Mouse (Mus musculus) spleen, adult 18-20 months (tissue): ENCODE data around the gene Yars.

Experiments
- DNase-seq, 2 experiments: peaks; one replicate each; pipeline ENCODE4 v3.0.0; 2022; ENCODE audit warnings: mixed read lengths in 2 of 2

Gene Yars

DNA sequence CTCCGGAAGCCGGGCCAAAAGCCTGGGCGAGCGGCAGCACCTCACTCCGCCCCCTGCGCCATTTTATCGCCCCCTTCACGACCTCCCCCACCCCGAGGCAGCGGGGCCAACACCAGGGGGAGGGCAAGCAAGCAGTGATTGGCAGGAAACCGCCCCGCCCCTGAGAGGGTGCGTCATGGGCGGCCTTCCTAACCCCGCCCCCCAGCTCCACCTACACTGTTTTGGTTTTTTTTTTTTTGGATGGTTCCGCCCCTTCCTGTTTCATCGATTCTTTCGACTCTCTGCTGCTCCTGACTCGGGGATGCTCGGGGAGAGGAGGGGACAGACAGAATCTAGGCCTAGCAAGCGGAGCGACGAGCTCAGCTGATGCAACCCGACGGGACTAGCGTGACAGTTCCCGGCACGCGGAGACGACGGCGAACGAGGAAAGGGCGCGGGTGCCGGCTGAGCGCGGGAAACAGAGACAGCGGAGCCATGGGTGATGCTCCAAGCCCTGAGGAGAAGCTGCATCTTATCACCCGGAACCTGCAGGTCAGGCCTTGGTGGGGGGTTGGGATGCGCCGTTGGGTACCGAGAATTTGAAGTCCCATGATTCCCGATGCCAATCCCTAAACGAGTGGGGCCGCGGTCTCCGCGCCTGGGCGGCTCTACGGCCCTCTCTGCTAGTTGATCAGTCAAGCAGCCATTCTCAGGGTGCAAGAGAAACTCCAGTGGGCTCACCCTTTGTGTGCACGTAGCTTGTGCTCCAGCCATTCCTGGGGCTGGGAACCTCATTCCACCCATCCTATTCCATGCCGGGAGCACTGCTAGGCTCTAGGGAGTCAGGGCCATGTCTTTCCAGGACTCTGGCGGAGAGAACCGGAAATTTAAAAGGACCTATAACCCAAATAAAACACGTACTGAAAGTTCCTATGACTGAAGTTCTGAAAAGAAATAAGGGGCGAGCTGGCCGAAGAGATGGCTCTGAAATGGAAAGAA lies at the start of gene Yars, which contains the start of gene S100pbp:
TSS of gene Yars (plus strand) at position 219 of the 978 bp plus-strand sequence.
TSS of gene S100pbp (minus strand) at position 186 of the 978 bp plus-strand sequence.
- peak; percentile 96 to 98 for DNase-seq

DNA sequence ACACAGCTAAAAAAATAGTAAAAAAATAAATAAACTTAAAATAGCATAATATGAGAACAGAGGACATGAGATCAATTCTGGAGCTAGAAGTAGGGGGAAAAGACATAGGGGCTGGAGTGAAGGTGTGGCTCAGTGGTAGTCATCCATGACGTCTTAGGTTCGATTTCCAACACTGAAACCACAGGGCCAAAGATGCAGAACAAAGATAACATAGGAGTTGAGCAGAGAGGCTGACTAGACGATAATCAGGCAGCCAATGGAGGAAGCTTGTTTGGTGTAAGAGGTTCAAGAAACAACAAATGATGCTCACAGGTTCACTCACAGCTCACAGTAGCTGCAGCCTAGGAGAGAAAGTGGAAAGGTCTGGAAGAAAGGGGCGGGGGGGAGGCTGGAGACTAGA lies 48.8 kb upstream of the Yars start:
- no peak for DNase-seq

- DNase-seq, result no peak
Measured at GRCm38 (mm10) chr4:129141560-129142438, 47.8 kb upstream of the Yars start.

DNA sequence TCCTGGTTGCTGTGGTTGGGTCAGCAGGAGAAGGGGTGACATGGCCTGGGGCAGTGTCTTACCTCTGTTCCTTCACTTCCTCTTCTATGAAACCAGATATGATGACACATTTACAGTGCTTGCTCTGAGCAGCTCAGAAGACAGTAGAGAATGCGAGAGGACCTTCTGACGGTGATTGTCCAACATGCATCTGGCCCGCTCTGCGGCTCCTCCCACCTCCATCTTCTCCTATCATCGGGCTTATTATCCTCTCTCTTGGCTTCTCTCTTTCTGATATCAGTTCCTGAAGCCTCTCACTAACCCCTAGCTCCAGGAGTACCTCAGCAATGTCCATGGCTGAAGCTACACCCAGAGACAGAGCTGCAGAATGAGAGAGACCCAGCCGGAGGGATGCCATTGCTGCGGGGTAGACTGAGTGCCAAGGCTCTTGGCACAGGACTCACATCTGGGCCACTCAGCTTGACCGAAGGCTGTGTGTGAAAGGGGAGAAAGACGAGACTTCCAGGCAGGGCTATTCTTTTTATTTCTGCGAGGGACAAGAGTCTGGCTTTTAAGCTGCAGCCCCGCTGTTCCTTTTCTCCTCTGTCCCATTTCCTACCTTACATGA lies 47.0 kb upstream of the Yars start:
- DNase-seq, result no peak

DNA sequence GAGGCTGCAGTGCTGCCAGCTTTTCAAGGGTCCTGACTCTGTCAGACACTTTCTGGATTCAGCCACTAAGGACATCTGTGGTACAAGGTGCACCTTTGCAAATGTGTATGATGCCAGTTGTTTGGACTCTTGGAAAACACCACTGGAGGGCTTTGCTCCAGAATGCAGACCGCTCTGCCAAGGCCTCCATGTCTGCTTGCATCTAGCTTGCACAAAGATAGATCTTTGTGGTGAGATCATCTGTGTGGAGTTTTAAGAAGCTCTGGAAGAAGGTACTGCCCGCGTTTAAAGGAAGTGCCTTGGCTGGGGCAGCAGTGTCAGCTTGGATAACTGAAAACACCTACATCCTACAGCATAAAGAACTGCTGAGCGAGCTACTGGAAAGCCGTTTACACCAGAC lies 46.1 kb upstream of the Yars start:
- no peak for DNase-seq

DNA sequence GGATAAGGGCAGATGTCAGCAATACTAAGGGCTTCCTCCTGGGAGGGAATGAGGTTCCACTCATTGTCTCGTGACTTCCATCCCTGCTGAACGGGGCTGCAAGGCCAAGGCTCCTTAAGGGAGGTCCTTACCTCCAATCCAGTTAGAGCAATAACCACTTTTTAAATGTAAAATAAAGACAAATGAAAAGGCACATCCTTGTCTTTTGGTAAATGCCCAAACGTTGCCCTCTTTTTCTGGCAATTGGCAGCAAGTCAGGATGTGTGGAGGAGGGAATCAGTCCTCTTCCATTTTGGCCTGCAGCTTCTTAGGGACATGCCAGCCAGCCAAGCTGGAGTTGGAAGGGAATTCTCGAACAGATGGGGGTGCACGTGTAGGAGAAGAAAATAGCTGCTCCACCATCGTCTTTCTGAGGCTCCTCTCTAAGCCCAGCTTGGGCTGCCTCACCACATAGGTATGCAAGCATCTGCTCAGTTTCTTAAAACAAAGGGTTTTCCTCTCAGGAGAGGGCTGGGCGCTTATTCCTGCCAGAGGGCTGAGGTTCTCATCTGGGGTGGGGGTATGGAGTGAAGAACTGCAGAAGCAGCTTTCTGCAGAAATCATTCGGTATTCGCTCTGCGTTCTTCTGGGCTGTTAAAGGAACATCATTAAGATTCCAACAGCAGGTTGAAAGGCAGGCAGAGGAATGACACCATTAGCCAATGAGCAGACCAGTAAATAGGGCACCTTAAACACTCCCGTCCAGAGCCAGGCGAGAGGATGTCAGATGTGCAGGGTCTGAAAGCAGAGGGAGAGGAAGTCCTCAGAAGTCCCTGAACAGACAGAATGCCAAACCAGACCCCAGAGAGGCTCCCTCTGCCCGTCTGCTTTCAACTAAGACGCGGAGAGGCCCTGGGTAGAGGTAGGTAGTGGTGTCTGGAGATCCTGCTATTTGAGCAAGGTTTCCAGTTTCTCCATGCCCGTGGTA lies 44.9 kb upstream of the Yars start:
- no peak for DNase-seq

GRCm38 (mm10) chr4:129145411-129145810 lies 44.1 kb upstream of the Yars start:
- no peak for DNase-seq

DNA sequence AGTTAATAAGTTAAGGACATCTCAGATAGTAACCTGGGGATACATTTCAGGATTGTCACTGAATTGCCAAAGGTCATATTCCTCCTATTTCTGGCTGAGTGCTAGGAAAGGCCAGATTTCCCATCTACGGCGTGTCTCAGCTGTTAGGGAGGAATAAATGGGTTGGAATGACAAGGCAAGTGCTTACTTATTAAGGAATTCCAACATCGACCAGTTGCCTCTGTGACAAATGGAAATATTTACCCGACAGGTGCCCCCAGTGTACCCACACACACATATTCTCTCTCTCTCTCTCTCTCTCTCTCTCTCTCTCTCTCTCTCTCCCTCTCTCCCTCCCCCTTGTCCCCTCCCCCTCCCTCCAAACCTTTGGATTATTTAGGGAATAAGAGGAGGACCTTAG lies 43.6 kb upstream of the Yars start:
- no peak for DNase-seq

- DNase-seq, result no peak
Measured at GRCm38 (mm10) chr4:129146392-129146791, 43.2 kb upstream of the Yars start.

- DNase-seq, result no peak
Measured at GRCm38 (mm10) chr4:129147552-129148103, 41.9 kb upstream of the Yars start.

- no peak for DNase-seq
Measured at GRCm38 (mm10) chr4:129149321-129149720, 40.2 kb upstream of the Yars start.

DNA sequence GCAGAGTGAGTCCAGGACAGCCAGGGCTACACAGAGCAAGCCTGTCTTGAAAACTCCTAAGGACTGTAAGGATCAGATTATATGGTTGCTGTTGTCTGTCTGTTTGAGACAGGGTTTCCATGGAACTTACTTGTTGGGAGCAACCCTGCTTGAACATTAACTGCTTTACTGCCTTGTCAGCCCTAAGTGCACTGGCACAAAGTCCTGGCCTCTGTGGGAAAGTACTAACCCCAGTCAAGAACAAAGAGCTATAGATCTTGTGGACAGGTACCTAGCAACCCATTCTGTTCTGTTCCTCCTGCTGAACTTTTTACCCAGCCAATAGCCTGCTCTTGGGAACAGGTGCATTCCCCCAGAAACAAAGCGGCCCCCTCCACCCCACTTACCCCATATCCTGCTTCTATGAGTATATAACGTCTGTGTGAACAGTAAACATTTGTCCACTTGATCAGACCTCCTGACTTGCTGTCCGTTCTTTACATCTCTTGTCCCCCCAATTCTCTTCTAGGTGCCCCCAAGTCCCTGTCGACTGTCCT lies 38.2 kb upstream of the Yars start:
- DNase-seq, result no peak

DNA sequence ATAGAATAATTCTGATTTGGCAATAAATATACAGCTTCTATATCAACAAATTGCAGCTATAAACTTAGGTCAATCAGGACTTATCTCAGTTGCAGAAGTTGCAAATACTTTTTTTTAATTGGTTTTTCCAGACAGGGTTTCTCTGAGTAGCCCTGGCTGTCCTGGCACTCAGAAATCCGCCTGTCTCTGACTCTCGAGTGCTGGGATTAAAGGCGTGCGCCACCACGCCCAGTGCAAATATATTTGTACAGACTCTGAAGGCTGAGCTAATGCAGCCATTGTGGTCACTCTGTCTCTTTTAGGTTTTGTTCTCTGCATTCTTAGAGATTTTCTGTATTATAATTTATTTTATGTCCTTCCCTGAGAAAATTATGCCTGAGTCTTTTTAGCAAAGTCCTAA lies 32.0 kb upstream of the Yars start:
- no peak for DNase-seq

DNA sequence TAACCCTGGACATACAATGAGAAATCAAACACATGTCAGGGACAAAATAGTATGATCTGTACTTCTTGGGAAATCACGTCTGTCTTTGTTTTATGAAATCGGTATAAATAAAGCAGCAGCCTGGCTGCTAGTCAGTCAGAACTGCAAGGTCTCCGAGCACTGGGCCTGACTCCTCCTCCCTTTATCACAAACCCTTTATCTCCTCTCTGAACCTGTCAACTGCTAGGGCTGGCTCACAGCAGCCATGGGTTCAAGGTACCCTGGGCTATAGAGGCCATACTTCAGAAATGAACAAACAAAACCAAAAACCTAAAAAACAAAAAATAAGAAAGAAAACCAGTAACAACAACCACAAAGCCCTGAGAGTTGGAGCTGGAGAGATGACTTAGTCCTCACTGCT lies 31.0 kb upstream of the Yars start:
- no peak for DNase-seq

DNA sequence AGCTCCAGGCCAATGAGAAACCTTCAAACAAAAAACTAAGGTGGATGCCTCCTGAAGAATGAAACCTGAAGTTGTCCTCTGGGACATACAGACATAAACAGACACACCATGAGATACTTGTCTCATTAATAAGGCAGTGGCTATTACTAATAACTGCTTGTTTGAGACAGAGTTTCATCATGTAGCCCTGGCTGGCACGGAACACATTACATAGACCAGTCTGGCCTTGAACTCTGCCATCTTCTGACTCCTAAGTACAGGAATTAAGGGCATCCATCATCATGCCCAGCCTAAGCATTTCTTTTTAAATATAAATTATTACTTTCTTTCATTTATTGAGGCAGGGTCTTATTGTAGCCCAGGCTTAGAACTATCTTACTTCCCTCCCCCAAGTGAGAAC lies 28.5 kb upstream of the Yars start:
- DNase-seq, result no peak

DNA sequence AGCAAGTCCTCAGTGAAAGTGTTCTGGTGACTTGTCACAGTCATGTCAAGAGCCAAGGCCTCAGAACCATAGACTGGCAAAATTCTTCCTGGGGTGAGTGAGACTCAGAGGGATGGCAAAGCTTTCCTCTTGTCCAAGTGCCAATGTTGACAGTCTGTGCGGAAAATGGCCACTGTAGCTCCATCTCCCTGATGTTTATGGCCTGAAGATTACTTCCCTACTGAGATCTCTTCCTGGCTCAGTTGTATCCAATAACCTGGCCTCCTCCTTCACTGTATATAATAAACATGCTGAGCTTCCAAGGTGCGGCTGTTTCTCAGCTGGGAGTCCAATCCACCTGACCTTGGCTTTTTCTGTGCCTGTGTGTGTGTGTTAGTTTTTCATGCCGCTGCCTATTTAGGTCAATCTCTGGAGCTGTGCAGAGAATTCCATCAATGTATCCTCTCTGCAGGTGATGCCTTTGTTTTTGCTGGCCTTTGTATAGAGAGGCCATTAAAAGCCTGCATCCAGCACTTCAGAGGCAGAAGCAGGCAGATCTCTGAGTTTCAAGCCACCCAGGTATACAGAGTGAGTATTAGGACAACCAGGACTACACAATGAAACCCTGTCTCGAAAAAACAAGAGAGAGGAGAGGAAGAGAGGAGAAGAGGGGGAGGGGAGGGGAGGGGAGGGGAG lies 27.8 kb upstream of the Yars start:
- no peak for DNase-seq

GRCm38 (mm10) chr4:129172529-129172928 lies 17.0 kb upstream of the Yars start:
- DNase-seq, result no peak

- no peak for DNase-seq
Measured at GRCm38 (mm10) chr4:129179560-129179959, 10.0 kb upstream of the Yars start.

GRCm38 (mm10) chr4:129188041-129188659 lies 1.4 kb upstream of the Yars start:
- no peak for DNase-seq
